Mouse (Mus musculus) left cerebral cortex, adult 18-20 months (tissue): ENCODE data around the gene Atpif1. TPM values are rescaled to one million over a fixed set of nuclear protein-coding genes. Genes with fewer than 3 reads are reported as not detected.

Source experiments
- DNase-seq, 2 experiments: peaks; one replicate each; pipeline ENCODE4 v3.0.0; 2021 to 2022; ENCODE audit warnings: low spot score in 2 of 2, mixed read lengths in 1 of 2
- total RNA-seq, 2 experiments: library from RNA; stranded (reverse); gene quantifications; 2 replicates each; pipeline ENCODE4 v1.2.3; 2021

Gene Atpif1
- total RNA-seq, 2 experiments from 2014 or later = 462 to 494 TPM

DNA sequence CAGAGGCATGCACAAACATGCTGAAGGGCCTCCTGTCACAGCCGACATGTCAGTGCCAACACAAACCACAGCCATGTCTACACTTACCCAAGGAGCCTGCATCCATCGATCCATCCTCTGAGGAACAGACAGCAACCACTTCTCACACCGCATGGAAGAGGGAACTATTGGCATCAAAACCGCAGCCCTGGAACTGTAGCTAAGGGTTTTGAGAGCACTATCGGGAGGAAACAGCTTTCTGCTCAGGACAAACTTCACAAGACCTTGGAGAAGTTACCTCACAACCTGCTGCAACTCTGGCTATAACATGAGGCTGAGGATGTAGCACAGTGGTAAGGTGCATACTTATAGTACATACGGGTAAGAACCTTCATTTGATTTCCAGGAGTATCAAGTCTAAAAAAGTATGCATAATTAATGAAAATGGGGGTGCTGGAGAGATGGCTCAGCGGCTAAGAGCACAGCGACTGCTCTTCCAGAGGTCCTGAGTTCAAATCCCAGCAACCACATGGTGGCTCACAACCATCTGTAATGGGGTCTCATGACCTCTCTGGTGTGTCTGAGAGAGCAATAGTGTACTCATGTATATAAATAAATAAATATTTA lies 5.4 kb downstream of the Atpif1 start:
- DNase-seq = no peak

DNA sequence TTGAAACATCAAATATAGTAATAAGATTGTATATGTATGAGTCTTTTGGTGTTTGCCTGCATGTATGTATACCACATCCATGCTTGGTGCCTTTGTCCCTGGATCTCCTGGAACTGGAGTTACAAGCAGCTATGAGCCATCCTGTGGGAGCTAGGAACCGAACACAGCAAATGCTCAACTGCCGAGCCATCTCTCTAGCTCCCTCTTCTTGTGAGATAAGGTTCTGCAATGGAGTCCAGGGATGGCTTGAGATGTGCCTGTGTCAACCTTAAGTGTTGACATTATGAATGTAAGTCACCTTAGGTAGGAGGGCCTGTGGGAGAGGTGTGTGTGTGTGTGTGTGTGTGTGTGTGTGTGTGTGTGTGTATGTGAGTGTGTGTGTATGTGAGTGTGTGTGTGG lies 6.8 kb downstream of the Atpif1 start:
- no peak for DNase-seq

DNA sequence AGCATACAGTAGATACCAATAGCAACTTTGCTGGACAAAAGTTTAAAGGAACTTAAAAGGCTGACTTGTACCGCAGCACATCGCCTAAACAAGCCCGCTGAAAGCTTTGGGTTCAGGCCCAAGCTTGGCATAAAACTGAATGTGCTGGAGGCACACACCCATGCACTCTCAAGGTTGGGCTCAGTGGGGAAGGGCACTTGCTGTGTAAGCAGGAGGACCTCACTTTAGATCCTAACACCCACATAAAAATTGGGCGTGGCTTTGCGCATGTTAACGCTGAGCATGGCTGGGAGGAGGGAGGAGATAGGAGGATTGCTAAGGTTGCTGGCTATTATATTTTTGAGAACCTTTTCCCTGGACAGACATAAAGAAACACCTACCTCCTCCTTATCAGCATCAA lies 8.7 kb downstream of the Atpif1 start:
- no peak for DNase-seq

DNA sequence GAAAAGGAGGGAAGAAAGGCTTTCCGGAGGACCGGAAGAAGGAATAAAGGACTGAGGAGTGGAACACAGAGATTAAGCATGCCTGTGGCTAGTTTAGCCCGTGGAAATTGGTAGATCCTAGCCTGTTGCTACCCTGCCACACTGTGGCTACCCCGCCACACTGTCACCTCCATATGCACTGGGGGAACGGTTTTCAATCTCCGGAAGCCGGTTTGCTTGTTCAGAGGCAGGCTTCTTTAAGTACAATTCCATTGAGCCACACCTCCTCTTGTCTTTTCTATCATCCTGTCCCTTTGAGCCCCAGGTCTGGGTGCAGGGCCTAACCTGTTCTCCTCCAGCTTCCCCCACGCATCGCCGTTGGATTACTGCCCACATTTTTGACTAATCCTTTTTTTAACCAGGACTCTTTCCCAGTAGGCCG lies 9.1 kb downstream of the Atpif1 start:
- no peak for DNase-seq

DNA sequence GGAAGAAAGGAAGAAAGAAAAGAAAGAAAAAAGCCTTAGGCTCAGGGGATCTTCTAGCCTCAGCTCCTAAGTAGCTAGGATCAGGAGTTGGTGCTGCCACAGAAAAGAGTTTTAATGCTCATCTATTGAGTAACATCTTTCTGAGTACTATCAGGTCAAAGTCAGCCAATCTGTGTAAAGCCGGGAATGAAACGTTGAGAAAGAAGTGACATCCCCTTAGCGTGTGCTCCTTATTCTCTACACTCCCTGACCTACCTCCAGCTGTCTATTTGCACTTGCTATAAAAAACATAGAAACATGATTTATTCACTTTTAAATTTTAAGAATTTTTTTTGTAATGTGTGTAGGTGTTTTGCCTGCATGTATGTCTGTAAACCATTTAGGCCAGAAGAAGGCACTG lies 14.3 kb downstream of the Atpif1 start:
- no peak for DNase-seq

DNA sequence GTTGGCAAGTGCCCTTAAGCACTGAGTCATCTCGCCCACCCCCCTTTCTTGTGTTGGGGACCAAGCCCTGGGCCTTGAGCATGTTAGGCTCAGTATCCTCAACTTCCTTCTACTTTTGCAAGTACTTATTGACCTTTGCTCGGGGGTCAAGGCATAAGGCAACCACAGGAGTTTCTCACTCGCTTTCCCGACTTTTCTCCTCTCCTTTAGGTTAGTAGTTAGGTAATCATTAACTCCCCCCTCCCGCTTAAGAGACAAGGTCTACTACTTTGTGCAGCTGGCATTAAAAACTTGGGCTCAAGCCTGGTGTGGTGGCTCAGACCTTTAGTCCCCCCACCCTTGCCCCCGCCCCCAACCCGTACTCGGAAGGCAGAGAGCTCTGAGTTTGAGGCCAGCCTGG lies 15.4 kb downstream of the Atpif1 start:
- DNase-seq = no peak

DNA sequence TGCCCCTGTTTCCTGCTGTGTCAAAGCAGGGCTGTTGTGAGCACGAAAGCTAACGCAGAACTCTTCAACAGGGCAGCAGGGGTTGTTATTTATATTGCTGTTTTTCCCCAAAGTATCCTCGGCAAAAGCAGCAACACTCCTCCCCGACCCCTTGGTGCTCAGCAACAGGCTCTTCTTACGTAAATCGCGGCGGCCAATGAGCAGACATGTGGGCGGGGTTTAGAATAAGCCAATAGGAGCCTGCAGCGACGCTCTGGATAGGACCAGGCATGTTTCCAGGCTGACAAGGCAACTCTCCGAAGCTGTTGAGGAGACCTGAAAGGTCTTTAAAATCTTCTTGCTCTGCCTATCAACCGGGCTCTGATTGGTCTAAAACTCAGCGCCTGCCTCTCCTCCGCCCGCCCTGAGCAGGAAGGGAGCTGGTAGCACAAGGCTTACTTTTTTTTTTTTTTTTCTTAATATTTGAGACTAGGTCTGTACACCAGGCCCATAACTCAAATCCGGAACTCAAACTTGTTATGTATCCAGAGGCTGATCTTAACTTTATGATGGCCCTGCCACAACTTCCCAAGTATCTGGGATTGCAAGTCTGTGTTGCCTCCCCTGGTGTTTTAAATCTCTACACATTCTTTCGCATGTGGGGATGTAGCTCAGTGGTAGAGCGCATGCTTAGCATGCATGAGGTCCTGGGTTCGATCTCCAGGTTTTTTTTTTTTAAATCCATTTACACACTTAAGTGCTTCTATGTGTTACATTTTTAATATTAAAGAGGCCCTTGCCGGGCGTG lies 17.9 kb downstream of the Atpif1 start:
- peak; percentile 84 to 87 for DNase-seq

DNA sequence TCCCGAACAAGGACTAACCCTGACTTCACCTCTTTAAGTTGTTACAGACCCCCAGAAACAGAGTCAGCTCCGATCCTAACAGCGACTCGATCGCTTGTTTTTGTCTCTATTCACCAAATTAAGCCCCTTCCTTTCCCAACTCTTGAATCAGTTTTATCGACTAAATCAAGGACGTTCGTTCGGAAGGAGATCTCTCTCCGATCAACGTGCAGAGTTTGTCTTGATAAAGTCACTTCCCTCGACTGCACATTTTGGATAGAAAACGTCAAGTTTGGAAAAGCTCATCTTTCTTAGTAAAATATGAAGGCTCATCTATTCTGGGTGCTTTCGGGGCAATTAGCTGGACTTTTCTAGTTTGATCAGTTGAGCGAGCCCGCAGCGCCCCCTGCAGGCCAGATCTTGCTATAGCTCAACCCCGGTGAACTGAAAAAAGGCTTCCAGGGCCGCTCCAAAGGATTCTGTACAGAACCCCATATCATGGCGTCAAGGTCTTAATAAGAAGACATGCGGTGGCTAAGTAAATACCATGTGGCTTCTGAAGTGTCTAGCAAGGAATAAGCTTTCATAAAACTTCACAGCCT lies 18.8 kb downstream of the Atpif1 start:
- DNase-seq = peak; percentile 84 to 86

DNA sequence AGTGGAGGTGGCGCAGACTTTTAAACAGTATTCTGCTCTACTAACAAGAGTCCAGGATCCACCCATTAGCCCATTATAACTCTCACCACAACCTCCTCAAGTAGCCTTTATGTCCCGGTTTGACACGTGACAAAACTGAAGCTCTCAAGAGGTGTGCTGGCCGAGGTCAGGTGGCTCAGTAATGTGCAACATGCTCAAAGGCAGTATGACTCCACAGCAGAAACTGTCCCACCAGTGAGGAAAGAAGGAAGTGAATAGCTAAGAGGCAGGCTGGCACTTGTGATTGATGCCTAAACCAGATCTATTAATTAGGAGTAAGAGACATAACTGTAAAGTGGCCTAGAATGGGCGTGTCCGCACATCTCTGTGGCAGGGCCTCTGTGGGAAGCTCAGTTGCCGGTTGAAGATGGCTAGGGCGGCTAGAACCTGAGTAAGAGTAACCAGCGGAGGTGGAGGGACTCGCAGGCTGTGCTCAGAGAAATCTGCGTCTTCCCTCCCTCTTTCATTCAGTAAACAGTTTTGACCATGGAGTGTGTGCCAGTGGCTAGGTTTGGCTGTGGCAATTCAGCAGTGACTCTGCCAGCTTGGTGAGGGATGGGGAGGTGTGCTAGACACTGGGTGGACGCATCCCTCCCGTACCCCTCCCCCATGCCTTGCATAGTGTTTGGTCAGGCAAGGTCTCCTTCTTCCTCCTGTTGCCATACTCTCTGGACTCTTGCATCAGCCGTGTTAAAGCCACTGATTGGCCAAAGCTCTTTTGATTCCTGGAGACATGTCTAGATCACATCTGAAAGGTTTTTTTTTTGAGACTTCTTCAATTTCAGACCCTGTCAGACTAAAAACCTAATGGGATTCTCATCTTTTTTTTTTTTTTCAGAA lies 19.8 kb downstream of the Atpif1 start:
- DNase-seq = no peak

DNA sequence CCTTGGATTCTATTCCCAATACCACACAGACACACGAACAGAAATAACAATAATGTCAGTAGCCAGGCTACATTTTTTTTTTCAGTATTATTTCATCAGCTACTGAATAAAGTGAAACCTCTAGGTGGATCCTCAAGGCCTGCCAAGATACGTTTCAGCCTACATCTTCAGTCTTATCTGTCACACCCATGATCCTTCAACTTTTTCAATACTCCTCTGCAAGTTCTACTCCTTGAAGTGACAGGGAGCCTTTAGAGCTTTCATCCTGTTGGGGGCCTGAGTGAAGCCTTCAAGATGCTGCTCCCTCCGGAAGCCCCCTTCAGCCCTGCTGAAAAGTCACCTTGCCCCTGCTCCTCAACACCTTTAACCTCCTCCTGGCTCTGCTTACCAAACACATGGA lies 21.4 kb downstream of the Atpif1 start:
- no peak for DNase-seq

DNA sequence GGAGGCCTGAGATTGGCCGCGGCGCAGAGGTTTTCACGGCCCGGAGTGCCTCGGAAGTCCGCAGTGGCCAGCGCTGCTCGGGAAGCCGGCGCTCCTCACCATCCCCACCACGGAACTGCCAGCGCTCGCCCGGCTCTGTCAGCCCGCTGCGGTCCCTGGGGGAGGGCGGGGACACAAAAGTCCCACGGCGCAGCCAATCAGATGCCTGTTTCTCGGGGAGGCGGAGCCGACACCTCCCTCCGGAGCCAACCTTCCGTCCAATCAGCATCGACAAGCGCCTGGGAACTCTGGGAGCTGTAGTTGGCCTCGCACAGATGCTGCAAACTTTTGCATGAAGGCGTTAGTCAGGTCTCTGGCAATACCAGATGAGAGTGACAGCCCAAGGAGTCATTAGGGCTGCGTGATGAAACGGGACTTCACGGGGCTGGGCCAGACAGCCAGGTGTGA lies 23.1 kb downstream of the Atpif1 start, which contains the start of gene Sesn2:
Gene Sesn2 (minus strand): TSS at position 150 of the 447 bp plus-strand sequence.
- peak; percentile 97 to 98 for DNase-seq

DNA sequence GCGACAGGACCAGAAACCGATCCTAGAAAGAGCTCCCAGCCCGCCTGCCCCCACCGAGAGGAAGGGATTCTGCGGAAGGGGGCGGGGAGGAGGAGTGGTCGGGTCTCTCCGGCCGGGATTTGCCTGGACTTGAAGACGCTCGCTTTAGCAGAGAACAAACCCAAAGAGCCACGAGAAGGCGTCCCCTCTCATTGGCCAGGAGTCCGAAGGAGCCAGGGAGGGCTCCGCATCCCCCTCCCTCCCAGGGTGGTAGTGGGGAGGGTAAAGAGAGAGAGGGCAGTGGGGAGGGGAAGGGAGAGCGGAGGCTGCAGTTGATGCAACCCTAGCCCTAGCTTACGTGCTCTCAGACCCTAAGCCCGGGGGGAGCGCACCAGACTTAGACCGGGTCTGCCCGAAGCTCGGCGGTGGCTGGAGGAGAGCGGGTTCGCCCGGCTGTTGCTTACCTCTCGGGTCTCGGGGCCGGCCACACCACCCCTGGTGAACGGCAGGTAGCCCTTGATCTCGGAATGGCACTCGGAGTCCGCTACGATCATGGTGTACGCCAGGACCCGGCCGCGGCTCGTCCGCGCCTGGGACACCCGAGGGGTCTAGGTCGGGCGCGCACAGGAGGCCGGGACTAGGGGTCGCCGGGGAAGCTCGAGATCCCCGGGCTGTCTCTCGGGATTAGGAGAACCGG lies 23.7 kb downstream of the Atpif1 start:
- DNase-seq = peak; percentile 41 to 58

DNA sequence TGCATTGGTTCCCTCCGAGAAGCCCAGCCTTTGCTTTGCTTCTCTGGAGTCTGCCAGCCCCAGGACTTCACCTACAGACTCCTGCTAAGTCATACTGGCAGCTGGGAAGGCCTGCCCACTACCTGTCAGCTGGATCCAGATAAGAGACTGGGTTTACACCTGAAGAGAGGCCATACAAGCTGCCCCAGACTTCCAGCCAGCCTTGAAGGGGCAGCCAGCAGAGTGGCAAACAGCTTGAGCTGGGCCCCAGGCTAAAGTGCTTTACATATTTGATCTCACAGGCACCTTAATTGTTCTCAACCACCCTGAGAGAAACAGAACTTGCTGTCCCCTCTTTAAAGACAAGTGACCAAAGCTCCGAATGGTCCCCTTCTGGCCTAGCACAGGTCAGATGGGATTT lies 26.2 kb downstream of the Atpif1 start:
- no peak for DNase-seq

DNA sequence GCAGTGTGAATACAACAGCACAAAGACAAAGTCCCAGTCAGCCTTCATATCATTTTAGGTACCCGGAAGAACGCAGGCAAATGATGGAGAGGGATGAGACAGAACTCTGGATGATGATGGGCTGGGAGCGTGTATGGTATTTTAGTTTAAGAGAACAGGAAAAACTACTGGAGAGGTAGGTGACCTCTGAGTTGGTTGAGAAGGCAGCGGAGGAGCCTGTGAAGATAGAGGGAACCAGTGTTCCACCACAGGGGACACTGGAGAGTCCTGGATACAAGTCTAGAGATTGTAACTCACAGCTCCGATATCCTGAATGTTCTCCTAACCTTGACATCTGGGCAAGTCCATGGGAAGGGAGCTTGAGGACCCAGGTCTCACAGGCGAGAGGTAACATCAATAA lies 27.2 kb downstream of the Atpif1 start:
- DNase-seq = no peak

DNA sequence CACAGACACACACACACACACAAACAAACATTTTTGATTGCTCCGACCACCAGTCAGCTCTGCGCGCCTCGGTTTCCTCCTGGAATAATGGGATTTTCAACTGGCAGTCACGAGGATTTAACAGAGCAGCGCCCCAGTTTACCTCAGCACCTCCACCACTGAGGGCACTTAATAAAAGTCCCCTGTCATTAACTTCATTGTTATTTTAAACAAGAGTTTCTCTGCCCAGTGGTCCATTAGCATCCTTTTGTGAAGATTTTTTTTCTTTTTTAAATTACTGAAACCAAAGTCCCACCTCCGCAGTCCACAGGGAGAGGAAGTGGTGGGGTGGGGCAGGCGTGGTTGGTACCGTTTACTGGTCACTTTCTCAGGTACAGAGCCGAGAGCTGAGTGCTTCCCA lies 27.7 kb downstream of the Atpif1 start:
- no peak for DNase-seq

DNA sequence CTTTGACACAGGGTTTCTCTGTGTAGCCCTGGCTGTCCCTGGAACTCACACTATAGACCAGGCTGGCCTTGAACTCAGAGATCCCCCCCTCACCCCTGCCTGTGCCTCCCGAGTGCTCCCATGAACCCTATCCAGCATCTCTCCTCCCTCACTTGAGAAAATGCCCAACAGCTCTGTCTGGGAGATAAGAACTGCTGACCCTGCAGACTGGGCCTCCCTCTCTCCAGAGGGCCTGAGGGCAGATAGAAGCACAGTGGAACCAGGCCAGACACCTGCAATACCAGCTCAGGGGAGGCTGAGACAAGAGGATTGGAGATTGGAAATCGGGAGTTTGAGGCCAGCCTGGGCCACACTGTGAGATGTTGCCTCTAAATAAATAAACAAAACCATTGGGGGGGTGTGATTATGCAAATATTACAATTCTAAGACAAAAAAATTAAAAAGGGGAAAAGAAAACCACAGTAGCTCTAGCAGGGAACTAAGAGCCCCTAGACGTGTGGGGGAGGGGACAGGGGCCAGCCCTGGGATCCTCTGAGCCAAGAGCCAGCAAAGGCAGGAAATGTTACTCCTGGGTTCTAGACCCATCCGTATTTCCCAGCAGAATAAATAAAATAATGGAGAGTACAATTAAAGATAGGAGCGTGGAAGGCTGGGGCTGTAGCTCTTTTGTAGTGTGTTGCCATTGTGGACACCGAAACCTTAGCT lies 28.3 kb downstream of the Atpif1 start:
- DNase-seq = no peak

DNA sequence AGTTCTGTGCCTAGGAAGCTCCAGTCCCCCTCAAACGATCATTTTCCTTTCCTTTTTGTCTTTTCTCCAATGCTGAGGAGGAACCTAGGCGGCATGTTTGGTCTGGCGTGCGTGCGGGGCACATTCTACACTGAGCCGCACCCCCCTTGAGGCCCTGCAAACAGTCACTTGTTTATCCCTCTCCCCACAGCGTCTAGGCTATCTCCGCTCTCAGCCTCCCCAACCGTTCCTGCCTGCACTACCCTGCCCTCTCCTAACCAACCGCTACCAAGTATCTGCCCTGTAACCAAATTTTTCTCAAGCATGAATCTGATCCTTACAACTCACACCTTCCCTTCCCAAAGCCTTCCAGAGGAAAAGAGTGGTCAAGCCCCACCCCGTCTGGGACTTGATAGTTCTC lies 30.1 kb downstream of the Atpif1 start:
- no peak for DNase-seq

DNA sequence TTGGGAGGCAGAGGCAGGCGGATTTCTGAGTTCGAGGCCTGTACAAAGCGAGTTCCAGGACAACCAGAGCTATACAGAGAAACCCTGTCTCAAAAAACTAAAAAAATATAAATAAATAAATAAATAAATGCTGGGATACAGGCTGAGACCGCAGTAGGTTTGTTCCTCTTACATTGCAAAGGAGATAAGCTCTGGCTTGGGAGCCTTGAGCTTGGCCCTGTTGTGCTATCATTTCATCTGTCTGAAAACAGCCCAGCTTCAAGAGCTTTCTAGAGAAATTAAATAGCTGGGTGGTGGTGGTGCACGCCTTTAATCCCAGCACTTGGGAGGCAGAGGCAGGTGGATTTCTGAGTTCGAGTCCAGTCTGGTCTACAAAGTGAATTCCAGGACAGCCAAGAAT lies 31.8 kb downstream of the Atpif1 start:
- DNase-seq = no peak

DNA sequence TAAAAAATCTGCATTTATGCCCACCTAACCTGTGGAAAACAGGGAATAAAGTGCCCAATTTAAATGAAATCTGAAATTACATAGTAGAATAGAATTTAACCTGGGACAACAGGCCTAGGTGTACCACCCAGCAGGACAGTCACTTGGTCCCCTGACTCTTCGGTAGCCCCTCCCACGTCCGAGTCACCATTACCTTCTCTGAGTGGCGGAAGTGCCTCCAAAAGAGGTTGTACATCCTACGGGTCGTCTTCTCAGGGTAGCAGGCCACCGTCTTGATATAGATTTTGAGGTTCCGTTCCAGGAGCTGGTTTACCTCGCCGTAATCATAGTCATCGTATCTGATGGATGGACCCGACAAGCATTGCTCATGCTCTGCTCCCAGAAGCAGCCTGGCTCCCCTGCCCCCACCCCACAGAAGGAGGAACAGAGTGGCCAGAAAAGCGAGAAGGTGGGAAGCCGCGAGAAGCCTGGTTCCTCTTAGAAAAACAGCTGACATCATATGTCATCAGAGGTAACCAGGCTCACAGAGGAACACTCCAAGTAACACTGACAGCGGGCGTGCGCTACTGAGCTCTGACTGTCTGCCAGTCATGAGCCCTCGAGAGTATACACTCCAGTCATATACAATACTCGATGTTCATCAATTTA lies 39.1 kb downstream of the Atpif1 start:
- DNase-seq = no peak
